ENCODE assay signal across 10 mouse cellular contexts in the genomic region with DNA sequence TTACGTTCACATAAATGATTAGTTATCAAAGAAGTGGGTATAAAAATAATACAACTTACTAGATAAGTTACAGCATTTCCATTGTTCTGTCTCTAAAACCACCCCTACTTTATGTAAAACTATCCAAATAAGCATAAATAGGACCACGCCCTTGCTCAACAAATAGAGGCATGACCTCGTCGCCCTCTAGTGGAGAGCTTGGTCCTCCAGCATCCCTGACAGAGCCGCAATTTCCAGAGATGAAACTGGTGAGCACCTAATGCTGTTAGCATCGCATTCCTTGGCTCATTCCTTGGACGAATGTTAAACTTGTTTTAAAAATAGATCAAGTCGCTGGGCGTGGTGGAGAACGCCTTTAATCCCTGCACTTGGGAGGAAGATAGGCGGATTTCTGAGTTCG. TPM values are rescaled to one million over a fixed set of nuclear protein-coding genes. Genes with fewer than 3 reads are reported as not detected.
A peak's percentile ranks its signal among the peaks of the same experiment; 100 is the strongest.
DNase-seq lines count a peak whose midpoint lies in the region; ATAC-seq and TF ChIP-seq lines count a peak whose summit lies in the region.
"Had no signal": no experiment of that assay in that cellular context is flagged by ENCODE, and none has a peak within 500 bp of the region (broad histone marks: within the 10 kb centered on the region; RNA-seq: fewer than 3 reads in every experiment).

No protein-coding gene starts in this region.

- H3K4me3 ChIP-seq in hindbrain, postnatal 0 days (ENCODE audit: low read length): no peak overlapping the region
- no peak overlapping the region for H3K4me3 ChIP-seq in lung, postnatal 0 days (ENCODE audit: low read depth, low read length)
- H3K4me3 ChIP-seq: embryonic facial prominence, embryonic 12.5 days; limb, embryonic 12.5 days had no signal

- whole genome bisulfite sequencing in hindbrain, postnatal 0 days: 41% methylated on average over 12 of the region's 12 CpGs
- WGBS in lung, postnatal 0 days: 35% methylated on average over 12 of the region's 12 CpGs

- no peaks in the 10 kb centered on the region for H3K4me1 ChIP-seq in hindbrain, postnatal 0 days (ENCODE audit: insufficient read depth, low read length)
- no peaks in the 10 kb centered on the region for H3K4me1 ChIP-seq in lung, postnatal 0 days (ENCODE audit: insufficient read depth, low read depth, low read length)
- H3K4me1 ChIP-seq: embryonic facial prominence, embryonic 12.5 days; limb, embryonic 12.5 days had no signal

- no peak overlapping the region for H3K4me2 ChIP-seq in hindbrain, postnatal 0 days (ENCODE audit: low read depth, low read length)
- H3K4me2 ChIP-seq in lung, postnatal 0 days (replicated peaks; ENCODE audit: low read depth, low read length): no peak overlapping the region
- H3K4me2 ChIP-seq: embryonic facial prominence, embryonic 12.5 days; limb, embryonic 12.5 days had no signal

- no peak overlapping the region for H3K27ac ChIP-seq in hindbrain, postnatal 0 days
- H3K27ac ChIP-seq in lung, postnatal 0 days (ENCODE audit: low read length): no peak overlapping the region
- H3K27ac ChIP-seq: embryonic facial prominence, embryonic 12.5 days; limb, embryonic 12.5 days had no signal

- peak; percentile 72 for TF ChIP-seq CTCF in hindbrain, postnatal 0 days (IDR thresholded peaks at IDR 0.05; ENCODE audit: low read depth)
- peak; percentile 78 for TF ChIP-seq CTCF in lung, postnatal 0 days (IDR thresholded peaks at IDR 0.05)

- no peak for TF ChIP-seq EP300 in lung, postnatal 0 days (IDR thresholded peaks at IDR 0.05)

- DNase-seq in gastrocnemius, adult 18-20 months (ENCODE audit: low spot score): peak; percentile 15
- no peak for DNase-seq in gastrocnemius, postnatal 25 days
- peak; percentile 42 for DNase-seq in urinary bladder, postnatal 14 days (ENCODE audit: low spot score)
- DNase-seq in urinary bladder, adult 18-20 months (ENCODE audit: low spot score in 2 of 2): no peak
- DNase-seq in cerebellum, postnatal 10 days: peak; percentile 66 to 72
- DNase-seq in hindbrain, postnatal 0 days (ENCODE audit: low spot score): peak; percentile 68
- DNase-seq in lung, postnatal 0 days (ENCODE audit: low spot score): peak; percentile 65
- DNase-seq in testis, postnatal 10 days (ENCODE audit: low spot score): peak; percentile 65

- no peaks in the 10 kb centered on the region for H3K9me3 ChIP-seq in hindbrain, postnatal 0 days (ENCODE audit: low read length)
- H3K9me3 ChIP-seq in lung, postnatal 0 days (ENCODE audit: low read length): no peaks in the 10 kb centered on the region
- H3K9me3 ChIP-seq: embryonic facial prominence, embryonic 12.5 days had no signal

- ATAC-seq in hindbrain, postnatal 0 days: no peak
- ATAC-seq in lung, postnatal 0 days: no peak

- H3K36me3 ChIP-seq in hindbrain, postnatal 0 days (ENCODE audit: insufficient read depth, low read length): no peaks in the 10 kb centered on the region
- H3K36me3 ChIP-seq in lung, postnatal 0 days (ENCODE audit: insufficient read depth, low read length): no peaks in the 10 kb centered on the region
- H3K36me3 ChIP-seq: embryonic facial prominence, embryonic 12.5 days; limb, embryonic 12.5 days had no signal

- no peak overlapping the region for H3K9ac ChIP-seq in hindbrain, postnatal 0 days (replicated peaks; ENCODE audit: low read length)
- no peak overlapping the region for H3K9ac ChIP-seq in lung, postnatal 0 days (replicated peaks; ENCODE audit: low read depth)
- H3K9ac ChIP-seq: embryonic facial prominence, embryonic 12.5 days; limb, embryonic 12.5 days had no signal

- no peaks in the 10 kb centered on the region for H3K27me3 ChIP-seq in hindbrain, postnatal 0 days (ENCODE audit: insufficient read depth, low read length)
- H3K27me3 ChIP-seq in lung, postnatal 0 days (replicated peaks; ENCODE audit: insufficient read depth, low read length): no peaks in the 10 kb centered on the region
- H3K27me3 ChIP-seq: embryonic facial prominence, embryonic 12.5 days; limb, embryonic 12.5 days had no signal

RNA-seq across cellular contexts. Expression of gene Bbs12, which starts 9.7 kb away (rescaled TPM):
- total RNA-seq in gastrocnemius, adult 18-20 months (2021): under 1 TPM; 0.50 to 0.57 TPM
- under 1 TPM; 0.43 to 0.51 TPM for total RNA-seq in gastrocnemius, postnatal 25 days (2021)
- 3.9 and 4.1 TPM in 2 replicates for total RNA-seq in hindbrain, postnatal 0 days (2014; rRNA removed)
- polyA plus RNA-seq in hindbrain, postnatal 0 days (2015; fragmentation: Nextera tagmentation; extraction: Ambion mirVana): 3.9 and 4.2 TPM in 2 replicates
- polyA plus RNA-seq in lung, postnatal 0 days (2015; fragmentation: Nextera tagmentation; extraction: Ambion mirVana): 3.3 and 4.0 TPM in 2 replicates

RNA-seq across cellular contexts. Expression of gene Cetn4, which starts 9.8 kb away (rescaled TPM):
- under 1 TPM in 1 of 2 experiments, not detected in 1; 0.23 TPM for total RNA-seq in gastrocnemius, adult 18-20 months (2021)
- total RNA-seq in gastrocnemius, postnatal 25 days (2021): under 1 TPM; 0.35 to 0.43 TPM
- 1.3 and 4.4 TPM in 2 replicates for total RNA-seq in hindbrain, postnatal 0 days (2014; rRNA removed)
- 3.3 and 4.6 TPM in 2 replicates for polyA plus RNA-seq in hindbrain, postnatal 0 days (2015; fragmentation: Nextera tagmentation; extraction: Ambion mirVana)
- polyA plus RNA-seq in lung, postnatal 0 days (2015; fragmentation: Nextera tagmentation; extraction: Ambion mirVana): 6.5 and 7.1 TPM in 2 replicates

RNA-seq across cellular contexts. Expression of gene Fgf2, which starts 45.5 kb away (rescaled TPM):
- 10 to 100 TPM in 1 of 2 experiments, 1 to 10 TPM in 1; 5.7 to 10.1 TPM for total RNA-seq in gastrocnemius, adult 18-20 months (2021)
- total RNA-seq in gastrocnemius, postnatal 25 days (2021): 1 to 10 TPM; 7.4 to 8.9 TPM
- total RNA-seq in hindbrain, postnatal 0 days (2014; rRNA removed): 2.9 and 3.7 TPM in 2 replicates
- polyA plus RNA-seq in hindbrain, postnatal 0 days (2015; fragmentation: Nextera tagmentation; extraction: Ambion mirVana): 0.95 and 1.1 TPM in 2 replicates
- polyA plus RNA-seq in lung, postnatal 0 days (2015; fragmentation: Nextera tagmentation; extraction: Ambion mirVana): 1.5 and 2.1 TPM in 2 replicates

Comparison
In these comparisons a context has a peak if more than half of its experiments do, and no peak if none do; other contexts are left out.
1. DNase-seq: peak in gastrocnemius, adult 18-20 months (single experiment), urinary bladder, postnatal 14 days (single experiment), cerebellum, postnatal 10 days (2 of 2), hindbrain, postnatal 0 days (single experiment), lung, postnatal 0 days (single experiment) and testis, postnatal 10 days (single experiment); none in gastrocnemius, postnatal 25 days (single experiment) and urinary bladder, adult 18-20 months (0 of 2).